Mouse (Mus musculus): ENCODE data around the gene Fibp.

Gene Fibp

DNA sequence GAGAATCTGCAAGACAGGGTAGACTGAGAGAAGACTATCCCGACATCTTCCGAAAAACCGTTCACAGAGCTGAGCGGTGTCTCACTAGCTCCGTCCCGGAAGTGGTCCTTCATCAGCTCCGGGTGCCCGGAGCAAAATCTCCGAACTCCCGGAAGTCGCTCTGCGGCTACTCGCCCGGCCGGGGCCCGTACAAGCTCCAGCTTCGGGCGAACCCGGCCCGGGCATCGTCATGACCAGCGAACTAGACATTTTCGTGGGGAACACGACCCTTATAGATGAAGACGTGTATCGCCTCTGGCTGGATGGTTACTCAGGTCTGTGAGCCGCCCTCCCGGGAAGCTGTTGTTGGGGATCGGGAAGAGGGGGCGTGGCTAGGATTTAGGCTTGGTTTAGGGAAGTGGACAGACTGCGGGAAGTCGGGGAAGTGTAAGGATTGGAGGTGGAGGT is at the start of gene Fibp:
Fibp (plus strand) TSS at position 151 of the 447 bp plus-strand sequence.
- in situ Hi-C loops (cut with MboI, MseI) = no loop called here

DNA sequence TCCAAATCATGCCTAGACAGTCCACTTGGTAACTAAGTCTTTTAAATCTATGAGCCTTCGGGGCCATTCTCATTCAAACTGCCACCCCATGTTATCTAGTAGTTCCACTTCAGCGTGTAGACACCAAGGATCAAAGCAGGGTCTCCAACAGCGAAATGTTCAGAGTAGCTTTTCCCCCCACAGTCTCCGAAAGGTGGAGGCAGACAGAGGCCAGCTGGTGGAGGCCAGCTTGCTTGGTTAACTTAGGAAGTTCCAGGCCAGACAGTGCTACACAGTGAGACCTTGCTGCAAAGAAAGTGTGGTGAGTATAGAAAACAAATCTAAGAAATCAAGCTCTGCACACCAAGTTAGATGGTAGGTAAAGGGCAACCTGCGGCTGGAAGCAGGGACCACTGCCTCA is 49.8 kb upstream of the Fibp start:
- in situ Hi-C loops (cut with MboI, MseI) = no loop called here

DNA sequence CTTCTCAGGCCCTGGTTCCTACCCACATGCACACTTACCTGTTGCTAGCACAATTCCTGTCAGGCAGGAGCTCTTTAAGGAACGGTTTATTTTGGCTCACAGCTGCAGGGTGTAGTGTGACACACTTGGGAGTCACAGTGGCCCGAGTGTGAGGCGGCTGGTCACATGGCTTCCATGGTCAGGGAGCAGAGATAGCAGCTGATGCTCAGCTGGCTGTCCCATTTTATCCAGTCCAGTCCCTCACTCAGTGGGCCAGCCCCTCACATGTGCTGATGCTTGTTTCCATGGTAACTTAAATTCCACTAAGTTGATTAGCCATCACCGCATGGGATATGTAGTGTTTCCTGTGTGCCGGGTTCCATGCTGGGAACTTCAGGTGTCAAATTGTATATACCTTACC is 48.5 kb upstream of the Fibp start:
- in situ Hi-C loops (cut with MboI, MseI) = no loop called here

DNA sequence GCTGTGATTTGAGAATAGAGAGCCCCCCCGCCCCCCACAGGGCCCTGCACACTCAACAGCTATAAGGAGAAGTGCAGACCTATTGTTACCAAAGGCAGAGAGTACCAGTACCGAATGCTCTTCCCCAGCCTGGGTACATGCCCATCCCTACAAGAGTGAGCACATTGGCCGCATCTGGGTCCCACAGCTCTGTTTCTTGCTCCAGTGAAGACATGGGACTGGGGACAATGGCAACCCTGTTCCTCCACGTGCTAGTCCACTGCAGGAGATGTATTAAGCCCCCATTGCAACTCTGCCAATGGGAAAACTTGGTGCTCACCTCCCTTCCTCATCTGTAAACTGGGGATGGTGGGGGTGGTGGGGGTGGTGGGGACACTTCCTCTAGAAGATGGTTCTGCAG is 46.6 kb upstream of the Fibp start:
- in situ Hi-C loops (cut with MboI, MseI) = no loop called here

DNA sequence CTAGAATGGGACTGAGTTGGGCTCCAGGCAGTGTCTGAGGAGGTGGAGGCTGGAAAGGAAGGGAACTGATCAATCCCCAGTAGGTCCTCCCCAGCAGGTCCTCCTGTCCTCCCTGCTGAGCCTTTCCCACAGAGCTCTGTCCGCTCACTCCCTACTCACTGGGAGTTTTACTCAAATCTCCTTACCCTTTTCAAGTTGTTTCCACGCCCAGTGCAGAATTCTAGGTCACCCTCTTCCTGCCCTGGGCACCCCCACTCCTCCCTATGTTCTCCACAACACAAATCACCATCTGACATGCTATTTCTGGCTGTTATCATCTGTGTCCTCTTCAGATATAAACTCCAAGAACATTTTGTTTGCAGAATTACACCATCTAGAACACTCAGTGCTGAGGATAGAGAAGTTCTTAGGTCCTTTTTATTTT is 45.9 kb upstream of the Fibp start:
- in situ Hi-C loops (cut with MboI, MseI) = no loop called here

DNA sequence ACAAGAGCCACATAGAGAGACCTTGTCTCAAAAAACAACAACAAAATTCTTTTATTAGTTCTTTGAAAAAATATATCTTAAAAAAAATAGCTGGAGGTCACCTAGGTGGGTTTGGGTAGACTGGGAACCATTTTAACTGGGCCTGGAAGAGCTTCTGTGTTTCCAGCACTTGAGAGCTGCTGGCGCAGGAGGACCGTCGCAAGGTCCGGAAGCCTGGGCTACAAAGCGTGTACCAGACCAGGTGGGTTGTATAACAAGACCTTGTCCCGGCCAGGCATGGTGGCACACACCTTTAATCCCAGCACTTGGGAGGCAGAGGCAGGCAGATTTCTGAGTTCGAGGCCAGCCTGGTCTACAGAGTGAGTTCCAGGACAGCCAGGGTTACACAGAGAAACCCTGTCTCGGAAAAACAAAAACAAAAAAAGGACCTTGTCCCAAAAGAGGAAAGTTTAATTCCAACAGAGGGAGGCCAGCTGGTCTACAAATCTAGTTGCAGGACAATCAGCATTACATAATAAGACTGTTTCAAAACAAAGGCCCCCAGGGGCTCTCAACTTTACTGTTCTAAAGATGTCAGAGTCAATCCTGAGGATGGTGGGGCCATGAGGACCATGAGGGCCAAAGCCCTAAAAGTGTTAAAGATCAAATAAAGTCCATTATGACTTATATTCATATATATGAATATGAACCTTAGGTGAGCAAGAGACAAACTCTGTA is 41.5 kb upstream of the Fibp start:
- in situ Hi-C loops (cut with MboI, MseI) = no loop called here

DNA sequence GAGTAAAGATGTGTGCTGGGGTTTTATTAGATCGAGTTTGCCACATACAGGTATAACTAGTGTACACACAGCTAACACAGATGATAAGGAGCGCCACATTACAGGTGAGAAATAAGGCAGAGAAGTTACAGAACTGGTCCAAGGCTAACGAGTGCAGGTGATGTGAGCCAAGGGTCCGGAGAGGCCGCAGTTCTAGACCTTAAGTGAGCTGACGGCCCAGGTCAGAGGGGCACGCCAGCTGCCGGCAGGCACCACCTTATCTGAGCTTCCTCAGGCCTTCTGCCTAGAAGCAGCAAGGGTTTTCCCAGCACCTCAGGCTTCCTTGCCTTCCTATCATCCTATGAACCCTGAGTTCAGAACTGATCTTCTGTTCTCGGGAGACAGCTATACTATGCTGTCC is 40.8 kb upstream of the Fibp start:
- in situ Hi-C loops (cut with MboI, MseI) = no loop called here

DNA sequence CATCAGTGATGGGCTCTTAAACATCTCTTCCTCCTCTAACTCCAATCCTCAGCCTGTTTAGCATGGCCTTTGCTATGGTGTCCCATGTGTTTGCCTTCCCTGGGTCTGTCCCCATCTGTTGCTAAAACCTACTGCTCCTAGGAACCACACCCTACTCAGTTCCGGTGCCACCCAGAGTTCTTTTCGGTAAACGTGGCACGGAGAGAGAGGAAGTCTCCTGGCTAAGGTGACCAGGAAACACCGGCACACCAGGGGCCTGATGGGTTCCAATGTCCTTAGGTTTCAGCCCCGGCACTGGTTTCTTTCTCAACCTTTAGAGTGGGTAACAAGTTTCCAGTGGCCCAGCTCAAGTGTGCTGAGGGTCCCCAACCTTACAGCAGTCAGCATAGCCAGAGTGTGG is 39.8 kb upstream of the Fibp start:
- in situ Hi-C loops (cut with MboI, MseI) = no loop called here

DNA sequence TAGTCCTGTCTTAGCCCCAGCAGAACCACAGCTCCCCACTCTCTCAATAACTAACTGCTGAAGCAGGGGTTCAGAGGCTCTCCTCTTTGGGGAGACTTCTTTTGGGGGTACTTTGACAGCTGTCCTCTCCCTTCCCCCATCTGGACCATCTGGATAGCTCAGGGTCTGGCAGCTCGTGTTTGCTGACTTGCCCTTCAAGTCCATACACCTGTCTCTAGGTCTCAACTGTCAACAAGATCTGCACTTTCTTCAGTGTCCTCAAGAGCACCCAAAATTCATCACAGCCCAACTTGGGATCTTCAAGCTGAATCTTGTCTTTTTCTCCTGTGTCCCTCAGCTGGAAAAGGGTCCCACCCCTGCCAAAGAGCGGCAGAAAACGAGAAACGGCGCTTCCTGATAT is 38.6 kb upstream of the Fibp start:
- in situ Hi-C loops (cut with MboI, MseI) = no loop called here

DNA sequence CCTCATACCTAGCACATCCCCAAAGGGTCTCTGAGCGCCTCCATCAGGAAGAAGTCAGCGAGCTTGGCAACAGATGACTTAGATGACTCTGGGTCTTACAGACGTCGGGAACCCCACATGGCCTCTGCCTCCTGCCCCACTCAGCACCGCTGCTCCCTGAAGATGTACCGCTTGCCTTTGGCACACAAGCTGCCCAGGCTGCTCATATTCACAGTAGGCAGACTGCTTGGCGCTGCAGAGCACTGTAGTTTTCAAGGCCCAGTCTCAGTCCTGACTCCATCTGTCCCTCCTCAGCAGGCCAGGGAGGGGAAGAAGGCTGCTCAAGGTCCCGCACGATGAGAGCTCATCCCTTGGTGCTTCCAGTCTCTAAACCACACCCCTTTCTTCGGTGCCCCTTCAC is 38.1 kb upstream of the Fibp start:
- in situ Hi-C loops (cut with MboI, MseI) = no loop called here

DNA sequence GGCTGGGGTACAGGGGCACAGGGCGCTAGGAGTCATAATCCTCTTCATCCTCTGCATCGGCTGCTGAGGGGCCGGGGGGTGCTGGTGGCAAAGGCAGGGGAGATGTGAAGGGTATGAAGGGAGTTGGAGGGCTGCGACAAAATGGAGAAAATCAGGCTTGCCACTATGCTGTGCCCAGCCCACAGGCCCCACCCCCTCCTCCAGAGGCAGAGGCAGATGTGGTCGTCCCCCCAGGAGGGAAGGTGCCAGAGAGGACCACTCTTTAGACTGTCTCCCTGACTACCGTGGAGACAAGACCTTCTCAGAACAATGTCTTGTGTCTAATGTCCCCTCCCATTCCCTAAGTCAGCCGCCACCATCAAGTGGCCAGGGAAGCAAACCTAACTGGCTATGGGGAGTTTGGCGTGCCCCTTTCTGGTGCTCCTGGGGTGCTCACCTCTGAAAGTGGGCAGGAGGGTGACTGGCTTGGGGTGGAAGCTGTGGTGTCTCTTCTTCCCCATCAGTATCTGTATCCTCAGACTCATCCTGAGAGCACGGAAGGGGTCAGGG is 37.4 kb upstream of the Fibp start:
- in situ Hi-C loops (cut with MboI, MseI) = no loop called here

DNA sequence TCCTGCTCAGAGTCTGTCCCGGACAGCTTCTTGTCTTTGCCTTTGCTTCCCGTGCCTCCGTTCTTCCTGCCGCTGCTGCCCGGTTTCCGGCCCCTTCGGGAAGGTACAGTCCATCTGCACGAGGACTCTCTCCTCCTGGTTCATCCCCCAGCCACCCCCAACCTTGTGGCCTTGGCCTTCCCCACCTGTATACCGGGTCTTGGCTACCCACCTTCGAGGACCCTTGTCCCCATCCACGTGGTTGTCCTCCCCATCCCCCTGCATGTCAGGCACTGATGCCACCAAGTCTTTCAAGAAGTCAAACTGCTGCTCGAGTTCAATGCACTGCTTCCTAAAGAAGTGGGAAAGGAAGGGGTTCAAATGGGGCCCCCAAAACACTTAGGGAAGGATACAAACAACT is 36.9 kb upstream of the Fibp start:
- in situ Hi-C loops (cut with MboI, MseI) = no loop called here

DNA sequence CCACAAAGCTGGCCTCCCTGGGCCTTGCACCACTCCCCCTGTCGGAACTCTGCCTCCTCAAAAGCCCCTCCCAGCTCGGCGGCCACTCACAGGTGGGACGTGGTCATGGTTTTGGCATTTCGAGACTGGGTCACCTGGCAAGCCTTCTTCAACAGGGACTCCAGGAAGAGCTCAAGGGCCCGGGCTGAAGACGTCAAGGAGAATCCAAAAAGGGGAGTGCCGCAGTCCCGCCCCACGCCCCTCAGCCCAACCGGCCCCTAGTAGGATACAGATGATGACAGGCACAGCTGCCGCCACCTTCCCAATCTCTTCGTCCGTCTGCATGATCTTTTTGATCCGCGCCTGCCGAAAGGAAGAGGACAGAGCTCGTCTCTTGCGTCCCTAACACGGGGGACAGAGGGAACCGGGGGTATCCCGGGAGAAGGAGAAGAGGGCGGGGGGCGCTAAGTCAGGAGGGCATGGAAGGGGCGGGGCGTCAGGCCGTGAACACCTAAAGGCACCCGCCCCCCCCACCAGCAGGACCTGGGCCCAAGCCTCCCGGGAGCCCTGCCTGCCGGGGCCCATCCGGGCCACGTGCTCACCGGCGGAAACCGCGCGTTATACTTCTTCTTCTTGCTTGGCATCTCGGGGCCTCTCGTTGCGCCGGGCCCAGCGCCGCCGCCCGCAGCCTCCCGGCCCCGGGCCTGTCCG is 36.2 kb upstream of the Fibp start:
- in situ Hi-C loops (cut with MboI, MseI) = no loop called here

DNA sequence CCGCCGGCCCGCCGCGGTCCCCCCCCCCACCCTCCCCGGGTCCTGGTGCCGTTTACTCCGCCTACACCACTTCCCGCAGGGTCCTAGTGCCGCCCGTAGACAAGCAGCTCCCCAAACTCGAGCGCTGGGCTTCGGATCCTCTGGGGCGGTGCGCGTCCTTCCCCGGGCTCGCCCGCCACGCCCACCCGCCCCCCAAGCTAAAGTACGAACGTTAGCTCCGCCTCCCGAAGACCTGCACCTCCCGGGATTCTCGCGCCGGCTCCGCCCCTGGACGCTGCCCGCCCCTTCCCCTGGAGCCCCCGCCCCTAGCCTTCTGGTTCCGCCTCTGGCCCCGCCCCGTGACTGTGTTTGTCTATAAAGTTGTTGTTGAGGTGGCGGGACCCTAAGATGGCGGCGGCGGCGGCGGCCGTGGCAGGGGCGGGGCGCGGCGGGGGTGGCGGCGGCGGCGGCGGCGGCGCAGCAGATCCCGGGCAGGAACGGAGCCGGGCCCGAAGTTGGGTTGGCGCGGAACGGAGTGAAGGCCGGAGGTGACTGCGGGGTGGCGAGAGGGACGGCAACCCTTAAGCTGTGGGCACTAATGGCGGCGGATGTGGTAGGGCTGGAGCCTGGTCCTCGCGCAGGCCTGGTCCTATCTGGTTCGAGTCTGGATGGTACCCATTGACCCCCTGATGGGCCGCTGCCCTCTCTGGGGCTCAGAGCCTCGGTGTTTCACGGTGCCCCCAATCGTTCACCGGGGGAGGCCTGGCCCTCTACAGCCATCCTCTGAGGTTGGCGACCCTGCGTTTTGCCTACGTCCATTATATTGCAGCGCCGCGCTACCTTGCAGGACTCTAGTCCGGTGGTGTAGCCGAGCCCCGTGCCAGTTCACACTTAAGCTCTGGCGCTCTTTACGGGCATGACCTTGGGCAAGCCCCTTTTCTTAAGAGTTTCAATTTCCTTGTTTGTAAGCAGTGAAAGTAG is 35.4 kb upstream of the Fibp start, which contains the start of the genes Drap1 and AI837181:
Drap1 (minus strand) TSS at position 198 of the 960 bp plus-strand sequence.
AI837181 (plus strand) TSS at position 363 of the 960 bp plus-strand sequence.
- in situ Hi-C loops (cut with MboI, MseI) = no loop called here

DNA sequence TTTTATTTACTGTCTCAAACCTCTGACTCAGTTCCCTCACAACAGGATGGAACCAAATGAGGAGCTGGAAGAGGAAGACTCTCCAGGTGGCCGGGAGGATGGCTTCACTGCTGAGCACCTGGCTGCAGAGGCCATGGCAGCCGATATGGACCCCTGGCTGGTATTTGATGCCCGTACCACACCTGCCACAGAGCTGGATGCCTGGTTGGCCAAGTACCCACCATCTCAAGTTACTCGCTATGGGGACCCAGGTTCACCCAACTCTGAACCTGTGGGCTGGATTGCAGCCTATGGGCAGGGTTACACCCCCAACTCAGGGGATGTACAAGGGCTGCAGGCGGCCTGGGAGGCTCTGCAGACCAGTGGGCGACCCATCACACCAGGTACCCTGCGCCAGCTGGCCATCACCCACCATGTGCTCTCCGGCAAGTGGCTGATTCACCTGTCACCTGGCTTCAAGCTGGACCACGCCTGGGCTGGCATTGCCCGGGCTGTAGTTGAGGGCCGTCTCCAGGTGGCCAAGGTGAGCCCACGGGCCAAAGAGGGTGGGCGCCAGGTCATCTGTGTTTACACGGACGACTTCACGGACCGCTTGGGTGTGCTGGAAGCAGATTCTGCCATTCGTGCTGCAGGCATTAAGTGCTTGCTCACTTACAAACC is 34.4 kb upstream of the Fibp start:
- in situ Hi-C loops (cut with MboI, MseI) = no loop called here

DNA sequence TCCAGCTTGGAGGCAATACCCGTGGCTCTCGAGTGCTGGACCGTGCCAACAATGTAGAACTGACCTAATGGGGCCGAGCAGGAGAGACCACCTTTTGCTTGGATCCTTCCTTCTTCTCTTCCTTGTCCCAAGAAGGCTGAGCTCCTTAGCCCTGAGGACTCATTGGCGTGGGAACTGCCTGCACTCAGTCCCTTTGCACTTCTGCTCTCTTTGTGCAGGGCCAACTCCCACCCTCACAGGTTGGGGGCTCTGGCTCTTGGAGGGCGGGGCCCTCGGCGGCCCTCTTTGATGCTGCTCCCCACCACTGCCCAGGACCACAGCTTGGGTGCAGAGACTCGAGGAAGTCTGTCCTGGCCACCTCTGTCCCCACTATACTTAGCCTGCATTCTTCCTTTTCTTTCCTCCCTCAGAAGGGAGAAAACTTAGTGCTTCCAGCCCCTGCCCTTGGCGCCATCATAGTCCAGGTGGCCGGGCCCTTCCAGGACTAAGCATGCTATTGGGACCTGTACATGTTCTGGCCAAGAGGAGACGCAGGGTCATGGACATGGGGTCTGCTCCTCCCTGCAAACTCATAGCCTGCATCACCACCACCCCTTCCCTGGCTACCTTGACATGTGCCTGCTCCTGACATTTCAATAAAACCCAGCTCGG is 33.6 kb upstream of the Fibp start:
- in situ Hi-C loops (cut with MboI, MseI) = no loop called here

DNA sequence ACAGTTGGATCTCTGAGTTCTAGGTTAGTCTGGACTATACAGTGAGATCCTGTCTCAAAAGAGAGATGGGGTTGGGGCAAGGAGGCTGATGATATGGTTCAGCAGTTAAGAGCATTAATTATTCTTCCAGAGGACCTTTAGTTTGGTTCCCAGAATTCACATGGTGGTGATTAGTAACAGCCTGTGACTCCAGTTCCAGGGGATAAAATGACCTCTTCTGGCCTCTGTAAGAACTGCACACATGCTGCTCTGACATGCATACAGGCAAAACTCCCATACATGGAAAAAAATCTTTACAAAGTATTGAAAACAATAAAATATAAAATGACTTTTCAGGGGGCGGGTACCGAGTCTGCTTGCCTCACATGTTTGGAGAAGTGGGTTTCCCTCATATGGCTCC is 32.3 kb upstream of the Fibp start:
- in situ Hi-C loops (cut with MboI, MseI) = no loop called here

DNA sequence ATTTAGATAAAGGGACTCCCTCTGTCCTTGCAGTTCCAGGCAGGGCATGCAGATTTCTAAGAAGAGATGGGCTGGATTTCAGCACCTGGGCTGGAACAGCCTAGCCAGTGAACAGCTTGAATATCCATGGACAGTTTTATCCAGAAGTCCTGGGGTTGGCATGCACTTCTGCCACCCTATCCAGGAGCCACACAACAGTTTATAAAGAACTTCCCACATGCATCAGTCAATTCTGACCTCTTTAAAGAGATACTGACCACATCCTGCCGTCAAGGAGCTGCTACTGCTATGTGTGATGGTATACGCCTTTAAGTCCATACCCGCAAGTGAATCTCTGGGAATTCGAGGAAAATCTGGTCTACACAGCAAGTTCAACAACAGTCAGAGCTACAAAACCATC is 31.2 kb upstream of the Fibp start:
- in situ Hi-C loops (cut with MboI, MseI) = no loop called here

DNA sequence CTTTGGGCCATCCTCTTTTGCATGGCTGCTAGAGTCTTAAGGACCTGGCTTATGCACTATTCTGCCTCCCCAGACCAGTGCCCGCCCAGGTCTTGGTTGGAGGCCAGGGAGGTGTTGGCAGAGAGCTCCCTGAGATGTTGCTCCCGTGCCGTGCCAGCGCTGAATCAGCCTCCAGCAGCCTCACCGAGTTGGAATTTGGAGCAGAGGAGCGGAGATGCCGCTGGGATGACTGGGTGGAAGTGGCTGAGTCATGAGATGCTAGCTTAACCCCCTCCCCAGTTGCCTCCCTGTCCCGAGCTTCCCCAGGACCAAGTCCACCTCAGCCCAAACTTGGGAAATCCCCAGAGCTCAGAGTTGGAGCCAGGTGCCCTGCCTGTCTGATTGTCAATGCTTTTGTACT is 30.6 kb upstream of the Fibp start:
- in situ Hi-C loops (cut with MboI, MseI) = no loop called here

DNA sequence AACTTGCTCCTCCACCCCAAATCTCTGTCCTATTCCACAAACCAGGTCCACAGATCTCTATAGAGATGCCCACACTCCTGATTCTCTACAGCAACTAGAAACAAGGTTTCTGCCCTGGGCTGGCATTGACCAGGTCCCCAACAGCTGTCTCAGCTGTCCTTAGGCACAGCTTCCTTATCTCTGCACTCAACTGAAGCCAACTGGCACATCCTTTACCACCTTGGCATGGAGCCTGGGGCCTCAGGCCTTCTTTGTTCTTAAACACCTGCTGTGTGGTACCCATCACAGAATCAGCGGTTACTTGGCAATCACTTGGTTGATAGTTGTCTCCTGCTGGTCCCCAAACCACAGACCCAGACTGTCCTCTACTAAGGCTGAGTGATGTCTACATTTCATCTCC is 30.0 kb upstream of the Fibp start:
- in situ Hi-C loops (cut with MboI, MseI) = no loop called here
